9 mouse cellular contexts compared by ENCODE assay signal in the genomic region with DNA sequence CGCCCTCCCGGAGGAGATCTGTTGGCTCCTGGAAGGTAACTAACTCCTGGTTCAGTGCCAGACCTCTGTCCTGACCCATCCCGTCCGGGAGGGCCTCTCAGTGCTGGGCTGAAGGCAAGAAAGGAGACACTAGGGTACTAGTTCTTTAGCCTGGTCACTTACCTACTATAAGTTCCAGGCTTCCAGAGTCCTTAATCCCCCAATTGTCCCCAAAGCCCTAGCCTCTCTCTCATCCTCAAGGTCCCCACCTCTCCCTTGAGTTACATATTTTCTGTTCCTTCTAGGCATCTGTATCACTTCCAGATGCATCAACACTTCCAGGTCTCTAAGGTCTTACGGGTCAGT. TPM values are rescaled to one million over a fixed set of nuclear protein-coding genes. Genes with fewer than 3 reads are reported as not detected.
A peak's percentile ranks its signal among the peaks of the same experiment; 100 is the strongest.
DNase-seq lines count a peak whose midpoint lies in the region; ATAC-seq and TF ChIP-seq lines count a peak whose summit lies in the region.
"Had no signal": no experiment of that assay in that cellular context is flagged by ENCODE, and none has a peak within 500 bp of the region (broad histone marks: within the 10 kb centered on the region; RNA-seq: fewer than 3 reads in every experiment).

No protein-coding gene starts in this region.

- H3K4me3 ChIP-seq in lung, embryonic 14.5 days (ENCODE audit: low read depth, low read length), result peak overlapping the region; percentile 35
- peak overlapping the region; percentile 38 for H3K4me3 ChIP-seq in forebrain, embryonic 13.5 days
- H3K4me3 ChIP-seq in kidney, embryonic 15.5 days (replicated peaks), result peak overlapping the region; percentile 46
- peak overlapping the region; percentile 39 for H3K4me3 ChIP-seq in neural tube, embryonic 13.5 days

- no peak for DNase-seq in lung, embryonic 14.5 days
- DNase-seq in lung, adult 18-20 months, result no peak
- DNase-seq in spleen, postnatal 36 days (ENCODE audit: low spot score in 2 of 2), result no peak
- no peak for DNase-seq in cerebellum, adult 8-10 months
- no peak for DNase-seq in urinary bladder, postnatal 25 days (ENCODE audit: low spot score)
- DNase-seq: gastrocnemius, postnatal 25 days had no signal

- no peaks in the 10 kb centered on the region for H3K9me3 ChIP-seq in lung, embryonic 14.5 days (ENCODE audit: low read depth, low read length)
- H3K9me3 ChIP-seq in forebrain, embryonic 13.5 days (replicated peaks), result no peaks in the 10 kb centered on the region
- no peaks in the 10 kb centered on the region for H3K9me3 ChIP-seq in kidney, embryonic 15.5 days (replicated peaks)
- no peaks in the 10 kb centered on the region for H3K9me3 ChIP-seq in neural tube, embryonic 13.5 days

- no peaks in the 10 kb centered on the region for H3K36me3 ChIP-seq in lung, embryonic 14.5 days (ENCODE audit: insufficient read depth)
- no peaks in the 10 kb centered on the region for H3K36me3 ChIP-seq in forebrain, embryonic 13.5 days (ENCODE audit: poor library complexity, severe bottlenecking)
- H3K36me3 ChIP-seq in kidney, embryonic 15.5 days, result no peaks in the 10 kb centered on the region
- no peaks in the 10 kb centered on the region for H3K36me3 ChIP-seq in neural tube, embryonic 13.5 days

- peaks cover 26% of the 10 kb centered on the region for H3K27me3 ChIP-seq in lung, embryonic 14.5 days (ENCODE audit: insufficient read depth, low read length)
- peaks cover 24% of the 10 kb centered on the region for H3K27me3 ChIP-seq in forebrain, embryonic 13.5 days
- peaks cover 38% of the 10 kb centered on the region for H3K27me3 ChIP-seq in kidney, embryonic 15.5 days
- peaks cover 21% of the 10 kb centered on the region for H3K27me3 ChIP-seq in neural tube, embryonic 13.5 days

- ATAC-seq in lung, embryonic 14.5 days (ENCODE audit: insufficient read depth), result no peak
- no peak for ATAC-seq in forebrain, embryonic 13.5 days
- peak; percentile 31; the same call in 1 of the 2 replicates for ATAC-seq in kidney, embryonic 15.5 days (replicated peaks; ENCODE audit: low FRiP score)
- no peak for ATAC-seq in neural tube, embryonic 13.5 days (ENCODE audit: low read depth)

- peak overlapping the region; percentile 69 for H3K4me2 ChIP-seq in lung, embryonic 14.5 days
- peak overlapping the region; percentile 71 for H3K4me2 ChIP-seq in forebrain, embryonic 13.5 days
- H3K4me2 ChIP-seq in kidney, embryonic 15.5 days, result peak overlapping the region; percentile 80
- H3K4me2 ChIP-seq in neural tube, embryonic 13.5 days, result peak overlapping the region; percentile 69

- no peak overlapping the region for H3K27ac ChIP-seq in lung, embryonic 14.5 days (ENCODE audit: low read depth)
- no peak overlapping the region for H3K27ac ChIP-seq in forebrain, embryonic 13.5 days
- no peak overlapping the region for H3K27ac ChIP-seq in kidney, embryonic 15.5 days
- H3K27ac ChIP-seq in neural tube, embryonic 13.5 days (replicated peaks), result 0 out of 2 replicates have a peak overlapping the region, but pooled peaks have one; percentile 9

- TF ChIP-seq CTCF in lung, embryonic 14.5 days (IDR thresholded peaks at IDR 0.05; ENCODE audit: low read depth), result no peak

- H3K9ac ChIP-seq in lung, embryonic 14.5 days, result 0 out of 2 replicates have a peak overlapping the region, but pooled peaks have one; percentile 9
- peak overlapping the region; percentile 59 for H3K9ac ChIP-seq in forebrain, embryonic 13.5 days
- H3K9ac ChIP-seq in kidney, embryonic 15.5 days, result no peak overlapping the region
- H3K9ac ChIP-seq in neural tube, embryonic 13.5 days, result peak overlapping the region; percentile 66

- H3K4me1 ChIP-seq in lung, embryonic 14.5 days (ENCODE audit: insufficient read depth), result peaks cover 5% of the 10 kb centered on the region; the same call in 1 of the 2 replicates
- H3K4me1 ChIP-seq in forebrain, embryonic 13.5 days, result peaks cover 55% of the 10 kb centered on the region
- peaks cover 42% of the 10 kb centered on the region for H3K4me1 ChIP-seq in kidney, embryonic 15.5 days
- peaks cover 44% of the 10 kb centered on the region for H3K4me1 ChIP-seq in neural tube, embryonic 13.5 days (replicated peaks)

- 23% methylated on average over 5 of the region's 5 CpGs for WGBS in lung, embryonic 14.5 days
- WGBS in forebrain, embryonic 13.5 days, result 26% methylated on average over 5 of the region's 5 CpGs
- WGBS in kidney, embryonic 15.5 days, result 14% methylated on average over 5 of the region's 5 CpGs
- WGBS in neural tube, embryonic 13.5 days, result 24% methylated on average over 5 of the region's 5 CpGs

RNA-seq across cellular contexts. Expression of a gene that starts 0.3 kb away (rescaled TPM):
- 0.96 and 1.1 TPM in 2 replicates for polyA plus RNA-seq in lung, embryonic 14.5 days (2014; fragmentation: Nextera tagmentation; extraction: Ambion mirVana)
- polyA plus RNA-seq in forebrain, embryonic 13.5 days (2015; fragmentation: Nextera tagmentation; extraction: Ambion mirVana), result 2.5 and 4.0 TPM in 2 replicates
- polyA plus RNA-seq in kidney, embryonic 15.5 days (2015; fragmentation: Nextera tagmentation; extraction: Ambion mirVana), result 10.4 and 10.6 TPM in 2 replicates
- 7.9 and 9.0 TPM in 2 replicates for polyA plus RNA-seq in neural tube, embryonic 13.5 days (2015; fragmentation: Nextera tagmentation; extraction: Ambion mirVana)
